Mouse (Mus musculus): Measurements from ENCODE around the gene Rab3gap2.

DNA sequence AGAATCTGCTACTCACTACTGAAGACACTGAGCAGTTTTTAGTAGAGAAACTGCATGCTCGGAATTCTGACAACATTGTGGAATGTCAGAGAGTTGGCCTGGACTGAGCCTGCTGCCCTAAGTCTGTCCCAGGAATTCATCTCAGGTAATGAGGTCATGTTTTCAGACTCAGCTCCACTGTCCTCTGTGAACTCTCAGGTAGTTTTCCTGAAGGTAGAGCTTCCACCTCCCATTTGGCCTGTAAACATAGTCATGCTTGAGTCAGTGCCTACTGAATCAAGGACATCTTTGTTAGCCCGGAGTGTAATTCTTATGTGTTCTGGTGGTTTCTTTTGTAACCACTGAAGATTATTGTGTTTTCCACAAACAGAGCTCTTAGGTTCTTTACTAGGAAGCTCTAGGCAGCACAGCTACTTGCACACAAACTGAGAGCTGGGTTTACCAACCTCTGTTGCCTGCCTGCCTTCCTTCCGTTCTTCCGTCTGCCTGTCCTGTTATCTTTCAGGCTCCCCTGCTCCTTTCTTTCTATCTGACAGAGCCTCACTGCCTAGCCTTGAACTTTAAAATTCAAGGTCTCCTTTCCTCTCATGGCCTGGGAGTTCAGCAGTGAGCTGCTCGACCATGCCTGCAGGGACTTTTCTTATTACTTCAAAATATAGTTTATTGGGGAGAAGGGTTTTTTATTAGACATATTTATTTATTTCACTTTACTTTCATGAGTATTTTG lies 71.1 kb downstream of the Rab3gap2 start:
- TF ChIP-seq POLR2A (IDR thresholded peaks at IDR 0.05; ENCODE audit: borderline replicate concordance, extremely low read depth, low read depth, low read length) (no peak), CTCF (IDR thresholded peaks at IDR 0.05; ENCODE audit: insufficient read depth, low read length) (no peak)
